Mouse (Mus musculus) embryonic facial prominence, embryonic 15.5 days (tissue): ENCODE results near the gene Kif6. TPM values are rescaled to one million over a fixed set of nuclear protein-coding genes. Genes with fewer than 3 reads are reported as not detected.

Experiments used
- ATAC-seq: fragments of 200-750 bp; cut with Nextera tagmentation; 2 replicates; pipeline ENCODE4 v1.8.0; 2017; ENCODE audit warnings: low read depth, moderate TSS enrichment; ENCODE audit not compliant: insufficient number of reproducible peaks, low FRiP score, low TSS enrichment
- H3K27ac ChIP-seq: fragments of 300-500 bp; sonication (generic); replicated peaks from 2 replicates; pipeline ENCODE4 v1.5.1; 2015; ENCODE audit warnings: mild to moderate bottlenecking, inconsistent platforms
- H3K27me3 ChIP-seq: fragments of 300-500 bp; sonication (generic); 2 replicates; pipeline ENCODE4 v1.6.1; 2015; ENCODE audit warnings: inconsistent platforms
- H3K36me3 ChIP-seq: fragments of 300-500 bp; sonication (generic); 2 replicates; pipeline ENCODE4 v1.6.1; 2015; ENCODE audit warnings: mild to moderate bottlenecking, inconsistent platforms
- H3K4me1 ChIP-seq: fragments of 300-500 bp; sonication (generic); 2 replicates; pipeline ENCODE4 v1.6.1; 2015; ENCODE audit warnings: inconsistent platforms
- H3K4me2 ChIP-seq: fragments of 300-500 bp; sonication (generic); replicated peaks from 2 replicates; pipeline ENCODE4 v1.6.1; 2015; ENCODE audit warnings: mild to moderate bottlenecking, inconsistent platforms
- H3K4me3 ChIP-seq: fragments of 300-500 bp; sonication (generic); replicated peaks from 2 replicates; pipeline ENCODE4 v1.5.1; 2015; ENCODE audit warnings: mild to moderate bottlenecking, inconsistent platforms
- H3K9ac ChIP-seq: fragments of 300-500 bp; sonication (generic); 2 replicates; pipeline ENCODE4 v1.6.1; 2015; ENCODE audit warnings: inconsistent platforms
- H3K9me3 ChIP-seq: fragments of 300-500 bp; sonication (generic); replicated peaks from 2 replicates; pipeline ENCODE4 v1.6.1; 2016; ENCODE audit warnings: inconsistent platforms
- WGBS: fragments of 180-500 bp; shearing (Covaris S2); methylation state at CpG from one replicate; pipeline ENCODE4 v1.1.7; 2015; 5-methylcytosine and 5-hydroxymethylcytosine counted together
- polyA plus RNA-seq: library from polyadenylated mRNA; unstranded; fragments of >200 nt; fragmentation: Nextera tagmentation; extraction: Ambion mirVana; gene quantifications from 2 replicates; pipeline ENCODE4 v1.2.1, GENCODE M21; 2015

Gene Kif6
- polyA plus RNA-seq, 1 experiment from 2014 or later = 3.9 TPM

DNA sequence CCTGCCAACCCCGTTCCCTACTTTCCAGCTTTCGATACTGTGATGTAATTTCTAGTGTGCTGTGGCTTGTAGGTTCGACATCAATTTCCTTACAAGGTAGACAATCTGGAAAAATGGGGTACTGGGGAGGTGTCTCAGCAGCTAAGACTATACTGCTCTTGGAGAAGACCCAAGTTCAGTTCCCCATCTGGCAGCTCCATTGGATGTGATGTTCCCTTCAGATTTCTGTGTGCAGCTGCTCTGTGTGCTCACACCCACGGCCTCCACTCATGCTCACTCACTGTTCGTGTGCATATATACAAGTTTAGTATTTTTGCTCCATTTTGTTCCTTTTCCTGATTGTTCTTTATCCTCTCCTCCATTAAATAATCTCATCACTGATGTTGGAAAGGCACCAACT is 51.8 kb downstream of the Kif6 start:
- ATAC-seq = no peak
- WGBS = 83% methylated on average over 5 of the region's 5 CpGs
- Histone ChIP-seq H3K9me3 (no peaks in the 10 kb centered on the region), H3K27me3 (no peaks in the 10 kb centered on the region), H3K36me3 (no peaks in the 10 kb centered on the region), H3K4me3 (no peak overlapping the region), H3K27ac (no peak overlapping the region), H3K4me1 (no peaks in the 10 kb centered on the region; the same call in 1 of the 2 replicates), H3K9ac (no peak overlapping the region), H3K4me2 (no peak overlapping the region)

DNA sequence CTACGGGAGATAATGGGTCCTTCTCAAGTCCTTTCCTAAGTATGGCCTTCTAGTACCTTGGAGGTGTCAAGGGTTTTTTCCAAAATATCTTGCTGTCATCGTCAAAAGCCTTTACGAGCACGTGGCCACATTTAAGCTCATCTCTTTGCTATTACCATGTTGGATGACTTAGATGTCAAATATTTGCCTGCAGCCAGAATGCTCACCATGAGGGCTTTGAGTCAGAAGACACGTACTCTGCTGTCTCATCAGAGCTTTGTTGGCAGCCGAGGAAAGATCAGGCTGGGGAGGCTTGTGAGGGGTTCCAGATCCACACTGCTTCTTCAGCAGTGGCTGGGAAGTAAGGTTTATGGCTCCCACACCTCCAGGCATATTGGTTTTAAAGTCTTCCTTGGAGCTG is 53.4 kb downstream of the Kif6 start:
- Histone ChIP-seq H3K9ac (no peak overlapping the region), H3K36me3 (no peaks in the 10 kb centered on the region), H3K4me2 (no peak overlapping the region), H3K27me3 (no peaks in the 10 kb centered on the region), H3K27ac (no peak overlapping the region), H3K4me3 (no peak overlapping the region), H3K9me3 (no peaks in the 10 kb centered on the region), H3K4me1 (peaks cover 10% of the 10 kb centered on the region; the same call in 1 of the 2 replicates)
- no peak for ATAC-seq
- 70% methylated on average over 6 of the region's 6 CpGs for WGBS

DNA sequence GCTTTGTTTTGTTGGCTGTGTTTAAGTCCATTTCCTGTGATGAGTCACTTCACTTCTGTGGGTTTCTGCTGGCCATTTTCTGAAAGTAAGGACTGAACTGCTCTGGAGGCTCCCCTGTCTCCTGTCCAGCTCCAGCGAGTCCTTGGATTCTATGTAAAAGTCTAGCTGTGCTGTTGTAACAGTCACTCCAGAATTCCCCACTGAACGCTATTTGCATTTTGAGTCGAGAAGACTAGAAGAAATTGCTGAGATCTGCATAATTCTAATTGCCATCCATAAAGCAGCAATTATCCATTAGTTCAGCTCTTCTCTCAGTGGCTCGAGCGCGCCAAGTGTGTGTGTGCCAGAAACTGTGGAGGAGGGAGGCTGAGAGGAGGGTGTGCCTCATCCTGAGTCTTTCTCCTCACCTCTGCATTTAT is 57.0 kb downstream of the Kif6 start:
- Histone ChIP-seq H3K9me3 (no peaks in the 10 kb centered on the region), H3K9ac (no peak overlapping the region), H3K36me3 (no peaks in the 10 kb centered on the region), H3K4me2 (no peak overlapping the region), H3K27ac (peak overlapping the region; percentile 71), H3K4me1 (peaks cover 13% of the 10 kb centered on the region; the same call in 1 of the 2 replicates), H3K4me3 (no peak overlapping the region), H3K27me3 (no peaks in the 10 kb centered on the region)
- peak; percentile 75 for ATAC-seq
- WGBS = 30% methylated on average over 6 of the region's 6 CpGs

DNA sequence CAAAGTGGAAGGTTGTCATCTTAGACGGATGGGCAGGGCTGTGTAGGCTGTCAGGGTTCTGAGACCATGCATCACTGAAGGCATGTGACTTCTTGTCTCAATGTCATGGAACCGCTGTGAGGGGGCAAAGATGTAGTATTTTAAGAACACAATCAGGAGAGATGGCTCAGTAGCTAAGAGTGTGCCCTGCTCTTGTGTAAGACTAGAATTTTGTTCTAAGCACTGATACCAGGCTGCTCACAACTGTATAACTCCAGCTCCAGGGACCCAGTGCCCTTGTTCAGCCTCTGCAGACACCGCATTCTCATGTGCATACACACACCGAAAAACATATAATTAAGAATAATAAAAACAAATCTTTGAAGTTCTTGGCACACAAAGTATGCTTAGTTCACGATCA is 57.5 kb downstream of the Kif6 start:
- no peaks in the 10 kb centered on the region for H3K27me3 ChIP-seq
- H3K4me3 ChIP-seq = no peak overlapping the region
- H3K36me3 ChIP-seq = no peaks in the 10 kb centered on the region
- ATAC-seq = no peak; the same call in 1 of the 2 replicates
- H3K9me3 ChIP-seq = no peaks in the 10 kb centered on the region
- peaks cover 13% of the 10 kb centered on the region; the same call in 1 of the 2 replicates for H3K4me1 ChIP-seq
- no peak overlapping the region for H3K9ac ChIP-seq
- H3K4me2 ChIP-seq = no peak overlapping the region
- H3K27ac ChIP-seq = peak overlapping the region; percentile 71
- 62% methylated on average over 5 of the region's 5 CpGs for WGBS

DNA sequence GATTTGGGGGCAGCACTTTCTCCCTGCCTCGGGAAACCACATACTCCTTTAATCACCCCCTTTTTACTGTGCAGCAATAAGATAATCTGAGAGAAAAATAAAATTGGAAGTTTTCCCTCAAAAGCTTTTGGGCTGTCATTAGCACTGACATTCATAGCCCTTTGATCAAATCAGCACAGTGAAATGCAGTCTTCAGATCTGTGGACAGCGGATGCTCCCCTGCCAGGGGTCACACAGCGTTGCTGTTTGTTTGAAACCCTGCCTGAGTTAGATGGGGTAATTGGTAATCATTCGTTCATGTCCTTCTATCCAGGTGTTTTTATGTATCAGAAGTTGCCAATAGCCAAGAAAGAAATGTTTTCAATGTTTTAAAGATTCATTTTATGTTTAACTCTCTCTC is 60.7 kb downstream of the Kif6 start:
- peaks cover 13% of the 10 kb centered on the region; the same call in 1 of the 2 replicates for H3K4me1 ChIP-seq
- 33% methylated on average over 4 of the region's 4 CpGs for WGBS
- peak overlapping the region; percentile 80 for H3K27ac ChIP-seq
- peak overlapping the region; percentile 18 for H3K4me3 ChIP-seq
- ATAC-seq = no peak
- no peaks in the 10 kb centered on the region for H3K36me3 ChIP-seq
- H3K4me2 ChIP-seq = peak overlapping the region; percentile 40
- H3K9me3 ChIP-seq = no peaks in the 10 kb centered on the region
- no peak overlapping the region for H3K9ac ChIP-seq
- no peaks in the 10 kb centered on the region for H3K27me3 ChIP-seq

DNA sequence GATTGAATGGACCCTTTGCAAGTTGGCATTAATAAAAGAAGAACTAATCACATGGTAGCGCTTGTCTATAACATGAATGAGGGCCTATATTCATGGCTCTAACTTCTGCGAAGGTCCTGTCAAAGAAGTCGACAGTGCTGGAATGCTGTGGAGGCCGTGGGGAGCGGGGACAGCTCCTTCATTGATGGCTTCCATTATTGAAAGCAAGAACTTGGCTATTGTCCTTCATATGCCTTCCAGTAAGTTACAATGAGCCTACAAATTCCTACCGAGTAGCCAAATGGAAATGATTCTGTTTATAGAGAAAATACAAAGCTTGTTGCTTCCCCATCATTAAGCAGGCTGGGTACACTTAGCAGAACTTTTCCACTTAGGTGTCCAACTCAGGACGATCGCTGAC is 66.5 kb downstream of the Kif6 start:
- Histone ChIP-seq H3K9ac (no peak overlapping the region), H3K27ac (0 out of 2 replicates have a peak overlapping the region, but pooled peaks have one; percentile 12), H3K4me1 (peaks cover 10% of the 10 kb centered on the region), H3K4me3 (no peak overlapping the region), H3K36me3 (no peaks in the 10 kb centered on the region), H3K27me3 (no peaks in the 10 kb centered on the region), H3K4me2 (no peak overlapping the region), H3K9me3 (no peaks in the 10 kb centered on the region)
- WGBS = 67% methylated on average over 8 of the region's 8 CpGs
- ATAC-seq = no peak

DNA sequence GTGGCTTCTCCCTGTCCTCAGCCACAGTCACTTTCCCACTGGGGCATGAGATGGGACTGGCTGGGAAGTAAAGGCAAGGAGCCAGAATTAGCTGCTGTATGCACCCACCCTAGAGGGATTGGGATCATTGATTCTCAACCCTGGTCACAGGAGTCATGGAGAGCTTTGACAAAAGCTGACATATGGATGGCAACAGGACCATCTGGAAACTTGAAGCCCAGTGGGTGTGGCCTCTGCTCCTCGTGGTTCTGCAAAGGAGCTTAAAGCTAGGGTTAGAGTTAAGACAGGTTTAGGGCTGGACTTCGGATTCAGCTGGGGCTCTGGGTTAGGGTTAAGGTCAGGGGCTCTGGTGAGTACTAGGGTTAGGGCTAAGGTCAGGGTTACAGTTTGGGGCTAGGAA is 69.2 kb downstream of the Kif6 start:
- ATAC-seq = peak; percentile 29; the same call in 1 of the 2 replicates
- Histone ChIP-seq H3K36me3 (no peaks in the 10 kb centered on the region), H3K27ac (no peak overlapping the region), H3K9ac (no peak overlapping the region), H3K9me3 (no peaks in the 10 kb centered on the region), H3K4me2 (no peak overlapping the region), H3K4me1 (peaks cover 10% of the 10 kb centered on the region), H3K27me3 (no peaks in the 10 kb centered on the region), H3K4me3 (no peak overlapping the region)
- 7% methylated on average over 2 of the region's 2 CpGs for WGBS

DNA sequence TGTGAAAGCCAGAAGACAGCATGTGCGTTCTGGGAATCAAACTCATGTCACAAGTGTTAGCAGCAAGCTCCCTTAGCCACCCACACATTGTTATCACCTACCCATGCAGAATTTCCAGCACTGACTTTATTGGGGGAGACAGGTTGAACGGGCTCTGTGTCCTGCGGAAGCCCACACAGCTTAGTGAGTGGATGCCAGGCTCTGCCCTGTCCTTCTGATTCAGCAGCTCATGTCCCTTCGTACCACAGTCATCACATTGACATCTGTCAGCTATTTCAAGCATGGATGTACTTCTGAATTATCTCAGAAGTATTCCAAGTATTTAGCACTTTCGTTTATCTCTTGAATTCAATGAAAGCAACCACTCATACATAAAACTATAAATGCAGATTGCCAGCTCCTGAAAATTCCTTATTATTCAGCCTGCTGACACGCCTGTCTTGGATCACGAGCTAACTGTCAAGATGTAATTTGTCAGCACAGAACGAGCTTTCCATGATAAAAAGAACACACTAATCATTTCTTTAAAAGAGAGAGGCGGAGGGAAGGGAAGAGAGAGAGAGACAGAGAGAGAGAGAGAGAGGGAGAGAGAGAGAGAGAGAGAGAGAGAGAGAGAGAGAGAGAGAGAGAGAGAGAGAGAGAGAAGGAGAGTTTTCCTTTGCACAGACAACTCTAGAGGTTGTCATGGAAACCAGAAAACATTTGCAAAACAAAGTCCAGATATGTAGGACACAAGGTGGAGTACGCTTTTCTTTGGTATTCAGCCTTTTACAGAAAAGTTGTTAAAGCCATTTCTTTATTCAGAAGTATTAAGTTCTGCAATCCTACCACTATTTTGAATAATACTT is 75.9 kb downstream of the Kif6 start:
- ATAC-seq = no peak
- no peak overlapping the region for H3K27ac ChIP-seq
- 52% methylated on average over 10 of the region's 10 CpGs for WGBS

DNA sequence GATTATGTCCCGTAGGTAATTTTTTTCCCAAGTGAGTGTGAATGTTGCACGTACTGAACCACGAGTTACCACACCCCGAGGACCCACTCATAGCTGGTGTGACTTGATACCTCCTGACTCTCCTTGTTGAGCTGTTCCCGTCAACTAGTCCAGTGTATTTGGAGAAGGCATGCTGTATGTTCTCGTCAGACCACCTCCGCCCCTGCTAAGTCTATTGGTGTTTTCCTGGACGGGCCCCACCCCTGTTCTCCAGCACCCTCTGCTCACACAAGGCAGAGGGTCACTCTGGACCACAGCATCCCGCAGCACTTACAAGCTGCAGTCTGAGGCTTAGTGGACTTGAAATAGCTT is 76.5 kb downstream of the Kif6 start:
- Histone ChIP-seq H3K4me2 (no peak overlapping the region), H3K4me3 (no peak overlapping the region), H3K36me3 (no peaks in the 10 kb centered on the region), H3K27me3 (no peaks in the 10 kb centered on the region), H3K9ac (no peak overlapping the region), H3K9me3 (no peaks in the 10 kb centered on the region), H3K27ac (no peak overlapping the region), H3K4me1 (peaks cover 4% of the 10 kb centered on the region; the same call in 1 of the 2 replicates)
- no peak for ATAC-seq
- WGBS = 65% methylated on average over 9 of the region's 9 CpGs

More for the DNA sequence above, 75.9 kb downstream of the Kif6 start:
- Histone ChIP-seq H3K9ac (no peak overlapping the region), H3K4me2 (no peak overlapping the region), H3K4me3 (no peak overlapping the region), H3K9me3 (no peaks in the 10 kb centered on the region), H3K27me3 (no peaks in the 10 kb centered on the region), H3K4me1 (peaks cover 4% of the 10 kb centered on the region; the same call in 1 of the 2 replicates), H3K36me3 (no peaks in the 10 kb centered on the region)

DNA sequence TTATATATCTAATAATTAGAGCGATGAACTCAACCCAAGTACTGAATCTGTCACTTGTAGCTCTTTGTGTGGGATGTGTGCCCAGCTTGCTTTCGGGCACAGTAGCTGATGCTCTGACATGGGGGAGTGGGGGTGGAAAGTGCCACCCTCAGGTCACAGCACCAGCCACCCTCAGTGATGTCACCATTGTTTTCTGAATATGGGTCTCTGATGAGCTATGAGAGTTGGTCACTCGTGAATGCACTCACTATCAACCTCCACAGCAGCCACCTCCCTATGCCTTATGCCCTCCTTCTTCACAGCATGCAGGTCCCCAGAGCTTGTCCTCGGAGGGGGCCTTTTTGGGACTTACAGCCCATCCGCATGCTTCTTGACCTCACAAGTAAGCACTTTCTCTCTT is 78.3 kb downstream of the Kif6 start:
- Histone ChIP-seq H3K4me1 (peaks cover 4% of the 10 kb centered on the region; the same call in 1 of the 2 replicates), H3K4me2 (no peak overlapping the region), H3K9me3 (no peaks in the 10 kb centered on the region), H3K9ac (no peak overlapping the region), H3K4me3 (no peak overlapping the region), H3K36me3 (no peaks in the 10 kb centered on the region), H3K27me3 (no peaks in the 10 kb centered on the region), H3K27ac (no peak overlapping the region)
- 80% methylated on average over 5 of the region's 5 CpGs for WGBS
- ATAC-seq = no peak

DNA sequence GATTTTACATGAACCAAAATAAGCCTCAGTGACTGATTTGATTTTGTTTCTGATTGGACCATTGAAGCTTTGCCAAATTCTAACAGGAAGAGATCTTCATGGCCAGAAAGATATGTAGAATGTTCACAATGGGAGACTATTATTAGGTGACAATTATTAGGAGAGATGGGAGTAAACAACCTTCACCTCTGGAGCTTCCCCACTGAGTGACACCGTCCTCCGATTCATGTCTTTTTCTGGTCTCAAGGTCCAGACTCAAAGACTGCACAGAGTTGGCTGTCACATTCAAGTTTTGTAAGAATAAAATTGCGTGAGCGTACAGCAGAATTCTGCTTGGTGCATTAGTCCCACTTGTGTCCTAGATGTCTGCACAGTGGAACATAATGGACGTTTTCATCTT is 82.3 kb downstream of the Kif6 start:
- no peak overlapping the region for H3K4me3 ChIP-seq
- H3K27me3 ChIP-seq = no peaks in the 10 kb centered on the region
- H3K9me3 ChIP-seq = no peaks in the 10 kb centered on the region
- H3K4me1 ChIP-seq = no peaks in the 10 kb centered on the region
- no peak overlapping the region for H3K9ac ChIP-seq
- ATAC-seq = no peak
- no peak overlapping the region for H3K27ac ChIP-seq
- H3K4me2 ChIP-seq = no peak overlapping the region
- WGBS = 83% methylated on average over 5 of the region's 5 CpGs
- H3K36me3 ChIP-seq = no peaks in the 10 kb centered on the region
